Mouse (Mus musculus): ENCODE data around the gene Rnf2. TPM values are rescaled to one million over a fixed set of nuclear protein-coding genes. Genes with fewer than 3 reads are reported as not detected.
A peak's percentile ranks its signal among the peaks of the same experiment; 100 is the strongest.

Rnf2 gene
- polyA plus RNA-seq, 1 experiment: 33.9 TPM

- H3K27ac ChIP-seq (ENCODE audit: insufficient read depth, low read length): no peak overlapping the region
- no peak overlapping the region for H3K4me3 ChIP-seq (ENCODE audit: insufficient read depth, low read length)
- no peaks in the 10 kb centered on the region; the same call in 1 of the 2 replicates for H3K4me1 ChIP-seq (ENCODE audit: control insufficient read depth, insufficient read depth, low read length)
- TF ChIP-seq POLR2A (IDR thresholded peaks at IDR 0.05; ENCODE audit: extremely low read depth, insufficient read depth, low read length): no peak
- TF ChIP-seq CTCF (IDR thresholded peaks at IDR 0.05; ENCODE audit: extremely low read depth, insufficient read depth, low read length): no peak
These were observed 15.0 kb upstream of the Rnf2 start for GRCm38 (mm10) chr1:151515733-151516132.

GRCm38 (mm10) chr1:151514119-151514518, 13.4 kb upstream of the Rnf2 start:
- H3K4me3 ChIP-seq (ENCODE audit: insufficient read depth, low read length): no peak overlapping the region
- H3K4me1 ChIP-seq (ENCODE audit: control insufficient read depth, insufficient read depth, low read length): no peaks in the 10 kb centered on the region; the same call in 1 of the 2 replicates
- H3K27ac ChIP-seq (ENCODE audit: insufficient read depth, low read length): no peak overlapping the region
- TF ChIP-seq POLR2A (IDR thresholded peaks at IDR 0.05; ENCODE audit: extremely low read depth, insufficient read depth, low read length) (no peak), CTCF (IDR thresholded peaks at IDR 0.05; ENCODE audit: extremely low read depth, insufficient read depth, low read length) (no peak)

- TF ChIP-seq CTCF (IDR thresholded peaks at IDR 0.05; ENCODE audit: extremely low read depth, insufficient read depth, low read length) (no peak), POLR2A (IDR thresholded peaks at IDR 0.05; ENCODE audit: extremely low read depth, insufficient read depth, low read length) (no peak)
- Histone ChIP-seq H3K27ac (ENCODE audit: insufficient read depth, low read length) (no peak overlapping the region), H3K4me3 (ENCODE audit: insufficient read depth, low read length) (no peak overlapping the region), H3K4me1 (ENCODE audit: control insufficient read depth, insufficient read depth, low read length) (no peaks in the 10 kb centered on the region; the same call in 1 of the 2 replicates)
These were observed 10.1 kb upstream of the Rnf2 start for GRCm38 (mm10) chr1:151510811-151511210.

- TF ChIP-seq CTCF (IDR thresholded peaks at IDR 0.05; ENCODE audit: extremely low read depth, insufficient read depth, low read length) (no peak), POLR2A (IDR thresholded peaks at IDR 0.05; ENCODE audit: extremely low read depth, insufficient read depth, low read length) (no peak)
- Histone ChIP-seq H3K4me1 (ENCODE audit: control insufficient read depth, insufficient read depth, low read length) (peaks cover 5% of the 10 kb centered on the region), H3K27ac (ENCODE audit: insufficient read depth, low read length) (peak overlapping the region; percentile 75), H3K4me3 (ENCODE audit: insufficient read depth, low read length) (peak overlapping the region; percentile 52)
These were observed 797 bp downstream of the Rnf2 start for GRCm38 (mm10) chr1:151499815-151500501.

- Histone ChIP-seq H3K27ac (ENCODE audit: insufficient read depth, low read length) (no peak overlapping the region), H3K4me3 (ENCODE audit: insufficient read depth, low read length) (no peak overlapping the region), H3K4me1 (ENCODE audit: control insufficient read depth, insufficient read depth, low read length) (peaks cover 5% of the 10 kb centered on the region)
- TF ChIP-seq POLR2A (IDR thresholded peaks at IDR 0.05; ENCODE audit: extremely low read depth, insufficient read depth, low read length) (no peak), CTCF (IDR thresholded peaks at IDR 0.05; ENCODE audit: extremely low read depth, insufficient read depth, low read length) (no peak)
These were observed 2.4 kb downstream of the Rnf2 start for GRCm38 (mm10) chr1:151498381-151498780.

- no peak overlapping the region for H3K4me3 ChIP-seq (ENCODE audit: insufficient read depth, low read length)
- TF ChIP-seq POLR2A (IDR thresholded peaks at IDR 0.05; ENCODE audit: extremely low read depth, insufficient read depth, low read length) (no peak), CTCF (IDR thresholded peaks at IDR 0.05; ENCODE audit: extremely low read depth, insufficient read depth, low read length) (no peak)
- no peak overlapping the region for H3K27ac ChIP-seq (ENCODE audit: insufficient read depth, low read length)
- H3K4me1 ChIP-seq (ENCODE audit: control insufficient read depth, insufficient read depth, low read length): peaks cover 5% of the 10 kb centered on the region
These were observed 2.8 kb downstream of the Rnf2 start for GRCm38 (mm10) chr1:151497942-151498341.

GRCm38 (mm10) chr1:151497028-151497427, 3.7 kb downstream of the Rnf2 start:
- H3K27ac ChIP-seq (ENCODE audit: insufficient read depth, low read length): no peak overlapping the region
- no peak overlapping the region for H3K4me3 ChIP-seq (ENCODE audit: insufficient read depth, low read length)
- TF ChIP-seq CTCF (IDR thresholded peaks at IDR 0.05; ENCODE audit: extremely low read depth, insufficient read depth, low read length) (peak; percentile 23; the same call in 1 of the 2 replicates), POLR2A (IDR thresholded peaks at IDR 0.05; ENCODE audit: extremely low read depth, insufficient read depth, low read length) (no peak)
- peaks cover 5% of the 10 kb centered on the region for H3K4me1 ChIP-seq (ENCODE audit: control insufficient read depth, insufficient read depth, low read length)

- Histone ChIP-seq H3K27ac (ENCODE audit: insufficient read depth, low read length) (no peak overlapping the region), H3K4me1 (ENCODE audit: control insufficient read depth, insufficient read depth, low read length) (peaks cover 5% of the 10 kb centered on the region), H3K4me3 (ENCODE audit: insufficient read depth, low read length) (no peak overlapping the region)
- no peak for TF ChIP-seq CTCF (IDR thresholded peaks at IDR 0.05; ENCODE audit: extremely low read depth, insufficient read depth, low read length)
- TF ChIP-seq POLR2A (IDR thresholded peaks at IDR 0.05; ENCODE audit: extremely low read depth, insufficient read depth, low read length): no peak
These were observed 5.0 kb downstream of the Rnf2 start for GRCm38 (mm10) chr1:151495635-151496285.

- TF ChIP-seq CTCF (IDR thresholded peaks at IDR 0.05; ENCODE audit: extremely low read depth, insufficient read depth, low read length) (no peak), POLR2A (IDR thresholded peaks at IDR 0.05; ENCODE audit: extremely low read depth, insufficient read depth, low read length) (no peak)
- H3K4me1 ChIP-seq (ENCODE audit: control insufficient read depth, insufficient read depth, low read length): peaks cover 5% of the 10 kb centered on the region
- no peak overlapping the region for H3K27ac ChIP-seq (ENCODE audit: insufficient read depth, low read length)
- H3K4me3 ChIP-seq (ENCODE audit: insufficient read depth, low read length): no peak overlapping the region
These were observed 6.0 kb downstream of the Rnf2 start for GRCm38 (mm10) chr1:151494711-151495110.

- H3K4me1 ChIP-seq (ENCODE audit: control insufficient read depth, insufficient read depth, low read length): peaks cover 3% of the 10 kb centered on the region
- H3K4me3 ChIP-seq (ENCODE audit: insufficient read depth, low read length): no peak overlapping the region
- H3K27ac ChIP-seq (ENCODE audit: insufficient read depth, low read length): no peak overlapping the region
- TF ChIP-seq POLR2A (IDR thresholded peaks at IDR 0.05; ENCODE audit: extremely low read depth, insufficient read depth, low read length) (no peak), CTCF (IDR thresholded peaks at IDR 0.05; ENCODE audit: extremely low read depth, insufficient read depth, low read length) (no peak)
These were observed 6.9 kb downstream of the Rnf2 start for GRCm38 (mm10) chr1:151493826-151494225.
